Mouse (Mus musculus): ENCODE measurements around the gene Spindoc. TPM values are rescaled to one million over a fixed set of nuclear protein-coding genes. Genes with fewer than 3 reads are reported as not detected.

Spindoc gene
- polyA plus RNA-seq, 1 experiment from 2014 or later: 42.8 TPM

Small RNA genes within 50 kb of the gene (microRNA-seq; reads per million reads assigned to microRNA genes)
- not detected for gene Mir6991

Other genes starting within 250 kb of the Spindoc start
- 244 and 249 TPM in 2 replicates for gene Otub1, start 176.7 kb downstream of the Spindoc start, polyA plus RNA-seq (2016; fragmentation: Nextera tagmentation; extraction: Ambion mirVana)
- 822 and 941 TPM in 2 replicates for gene Cox8a, start 165.4 kb downstream of the Spindoc start, polyA plus RNA-seq (2016; fragmentation: Nextera tagmentation; extraction: Ambion mirVana)
- 74.0 and 76.0 TPM in 2 replicates for gene Naa40, start 141.8 kb downstream of the Spindoc start, polyA plus RNA-seq (2016; fragmentation: Nextera tagmentation; extraction: Ambion mirVana)
- 75.5 and 84.8 TPM in 2 replicates for gene Rcor2, start 115.7 kb downstream of the Spindoc start, polyA plus RNA-seq (2016; fragmentation: Nextera tagmentation; extraction: Ambion mirVana)
- gene Mark2, start 41.1 kb downstream of the Spindoc start, polyA plus RNA-seq (2016; fragmentation: Nextera tagmentation; extraction: Ambion mirVana): 62.3 and 72.0 TPM in 2 replicates
- 21.6 and 22.7 TPM in 2 replicates for gene 2700081O15Rik, start 34.6 kb upstream of the Spindoc start, polyA plus RNA-seq (2016; fragmentation: Nextera tagmentation; extraction: Ambion mirVana)
- gene Rtn3, start 100.3 kb upstream of the Spindoc start, polyA plus RNA-seq (2016; fragmentation: Nextera tagmentation; extraction: Ambion mirVana): 390 and 430 TPM in 2 replicates
- 7.3 and 8.3 TPM in 2 replicates for gene Atl3, start 111.0 kb upstream of the Spindoc start, polyA plus RNA-seq (2016; fragmentation: Nextera tagmentation; extraction: Ambion mirVana)
- gene Pla2g16, start 174.5 kb upstream of the Spindoc start, polyA plus RNA-seq (2016; fragmentation: Nextera tagmentation; extraction: Ambion mirVana): 2.9 and 3.5 TPM in 2 replicates
- gene Lgals12, start 224.2 kb upstream of the Spindoc start, polyA plus RNA-seq (2016; fragmentation: Nextera tagmentation; extraction: Ambion mirVana): not detected in 2 replicates
- gene Hrasls5, start 229.5 kb upstream of the Spindoc start, polyA plus RNA-seq (2016; fragmentation: Nextera tagmentation; extraction: Ambion mirVana): not detected in 2 replicates

All from neural tube, embryonic 12.5 days (tissue).